Mouse (Mus musculus): ENCODE data around the gene Tshz2. TPM values are rescaled to one million over a fixed set of nuclear protein-coding genes. Genes with fewer than 3 reads are reported as not detected.
"Not testable (repeated sequence)": the region's sequence is repeated elsewhere in the genome, so short reads cannot be mapped to it uniquely, and the experiment has no call there.

Gene Tshz2
- polyA plus RNA-seq, 1 experiment from 2014 or later, result 36.3 TPM

DNA sequence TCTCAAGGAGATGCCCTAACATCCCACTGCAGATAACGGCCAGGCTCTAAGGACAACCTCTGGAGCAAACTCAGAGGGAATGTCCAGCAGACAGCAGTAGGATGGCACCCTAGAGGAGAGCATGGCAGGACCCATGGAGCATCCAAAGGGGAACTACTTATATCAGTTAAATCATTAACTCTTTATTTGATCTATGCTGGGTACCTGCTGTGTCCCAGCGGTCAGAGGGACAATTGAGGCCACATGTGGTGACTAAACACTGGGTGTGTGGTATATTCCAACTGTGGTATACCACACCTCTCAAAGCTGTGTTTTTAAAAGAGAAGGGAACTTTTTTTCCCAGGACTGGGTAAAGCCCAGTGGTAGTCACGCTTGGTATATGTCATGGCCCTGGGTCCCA is 134.5 kb downstream of the Tshz2 start:
- WGBS, result 58% methylated on average over 3 of the region's 3 CpGs
- Histone ChIP-seq H3K9ac (no peak overlapping the region), H3K27me3 (no peaks in the 10 kb centered on the region), H3K4me1 (replicated peaks) (no peaks in the 10 kb centered on the region), H3K9me3 (no peaks in the 10 kb centered on the region), H3K36me3 (no peaks in the 10 kb centered on the region), H3K27ac (replicated peaks) (no peak overlapping the region), H3K4me3 (no peak overlapping the region), H3K4me2 (no peak overlapping the region)
- no peak for ATAC-seq (ENCODE audit: low FRiP score, low read depth)

DNA sequence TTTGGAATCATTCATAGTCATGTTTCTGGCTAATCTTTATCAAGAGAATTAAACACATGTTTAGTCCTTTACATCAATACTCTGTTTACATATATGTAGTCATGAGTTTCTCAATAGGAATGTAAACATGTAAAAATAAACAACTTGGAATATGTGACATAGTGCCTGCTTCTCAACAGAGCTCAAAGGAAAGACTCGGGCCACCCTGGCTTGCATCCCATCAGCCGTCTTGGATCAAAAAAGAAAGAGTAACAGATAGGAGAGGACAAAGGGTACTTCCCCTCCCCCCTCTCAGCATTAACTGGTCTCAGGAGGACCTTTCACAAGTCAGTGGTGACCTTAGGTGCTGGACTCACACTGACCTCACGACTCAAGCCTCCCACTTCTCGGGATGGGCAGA is 142.3 kb downstream of the Tshz2 start:
- ATAC-seq (ENCODE audit: low FRiP score, low read depth), result no peak

DNA sequence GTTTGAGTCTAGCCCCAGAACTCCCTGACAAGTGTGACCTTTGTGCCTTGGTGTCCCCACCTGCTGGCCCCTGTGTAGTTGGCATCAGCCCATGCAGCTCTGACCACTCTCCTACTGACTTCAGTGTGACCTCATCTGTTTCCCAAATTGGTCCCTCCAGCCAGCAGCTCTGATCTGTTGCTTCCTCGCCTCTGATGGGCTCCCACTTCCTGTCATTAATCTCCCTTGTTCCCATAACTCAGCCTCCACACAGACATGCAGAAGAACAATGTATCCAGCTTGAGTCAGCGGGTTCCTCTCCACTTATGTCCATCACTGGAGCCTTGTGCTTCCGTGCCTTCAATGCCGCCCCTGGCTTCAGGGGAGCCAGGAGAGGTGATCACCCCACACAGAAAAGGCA is 144.4 kb downstream of the Tshz2 start:
- no peaks in the 10 kb centered on the region for H3K27me3 ChIP-seq
- H3K9ac ChIP-seq, result no peak overlapping the region
- WGBS, result 44% methylated on average over 4 of the region's 4 CpGs
- H3K9me3 ChIP-seq, result no peaks in the 10 kb centered on the region
- ATAC-seq (ENCODE audit: low FRiP score, low read depth), result no peak
- no peaks in the 10 kb centered on the region for H3K36me3 ChIP-seq
- H3K27ac ChIP-seq (replicated peaks), result no peak overlapping the region
- H3K4me1 ChIP-seq (replicated peaks), result peaks cover 15% of the 10 kb centered on the region
- no peak overlapping the region for H3K4me3 ChIP-seq
- no peak overlapping the region for H3K4me2 ChIP-seq

More for the DNA sequence above, 142.3 kb downstream of the Tshz2 start:
- Histone ChIP-seq H3K36me3 (no peaks in the 10 kb centered on the region), H3K9me3 (no peaks in the 10 kb centered on the region), H3K27ac (replicated peaks) (no peak overlapping the region), H3K4me2 (no peak overlapping the region), H3K4me1 (replicated peaks) (peaks cover 3% of the 10 kb centered on the region), H3K4me3 (no peak overlapping the region), H3K27me3 (no peaks in the 10 kb centered on the region), H3K9ac (no peak overlapping the region)
- 40% methylated on average over 4 of the region's 4 CpGs for WGBS

DNA sequence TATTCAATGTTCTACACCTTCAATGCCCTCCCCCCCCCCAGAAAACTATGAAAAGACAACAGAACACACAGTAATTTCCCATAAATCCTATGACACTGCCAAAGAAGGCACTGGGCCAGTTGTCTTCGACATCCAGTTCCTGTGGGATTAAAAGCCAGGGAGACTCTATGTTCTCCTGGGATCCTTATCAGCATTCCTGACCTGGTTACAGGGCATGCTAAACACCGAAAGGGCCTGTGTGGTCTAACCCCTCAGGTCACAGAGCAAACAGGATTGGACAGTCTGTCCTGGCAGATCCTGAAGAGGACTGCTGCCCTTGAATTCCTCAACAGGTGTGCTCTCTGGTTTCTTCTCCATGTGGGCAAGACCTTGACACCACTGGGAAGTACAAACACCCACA is 145.0 kb downstream of the Tshz2 start:
- Histone ChIP-seq H3K27ac (replicated peaks) (no peak overlapping the region), H3K4me3 (no peak overlapping the region), H3K9ac (no peak overlapping the region), H3K4me1 (replicated peaks) (peaks cover 15% of the 10 kb centered on the region), H3K27me3 (no peaks in the 10 kb centered on the region), H3K4me2 (no peak overlapping the region), H3K9me3 (no peaks in the 10 kb centered on the region), H3K36me3 (no peaks in the 10 kb centered on the region)
- ATAC-seq (ENCODE audit: low FRiP score, low read depth), result no peak
- WGBS, result 74% methylated on average over 2 of the region's 2 CpGs

DNA sequence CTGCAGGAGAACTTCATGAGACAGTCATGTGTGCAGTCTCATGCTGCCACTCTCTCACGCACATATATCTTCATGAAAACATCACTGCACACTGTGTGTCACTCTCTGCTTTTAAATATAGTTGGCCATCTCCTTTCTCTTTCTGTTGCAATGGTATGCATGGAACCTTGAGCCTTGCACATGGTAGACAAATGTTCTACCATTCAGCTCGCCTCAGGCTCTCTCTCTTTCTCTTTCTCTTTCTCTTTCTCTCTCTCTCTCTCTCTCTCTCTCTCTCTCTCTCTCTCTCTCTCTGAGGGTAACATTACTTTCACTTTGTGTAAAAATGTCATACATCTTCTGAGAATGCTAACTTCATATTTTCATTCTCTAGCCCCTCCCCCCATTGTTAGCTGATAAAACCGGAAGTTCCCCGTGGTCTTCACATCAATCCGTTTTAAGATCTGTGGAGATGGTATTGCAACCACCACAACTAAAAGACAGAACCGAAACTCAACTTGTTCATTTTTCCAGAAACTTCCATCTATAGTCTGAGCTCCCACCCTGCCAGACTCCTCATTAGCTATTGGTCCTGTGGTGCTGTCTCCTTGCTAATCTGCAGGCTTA is 146.0 kb downstream of the Tshz2 start:
- Histone ChIP-seq H3K4me1 (replicated peaks) (peaks cover 21% of the 10 kb centered on the region), H3K4me2 (no peak overlapping the region), H3K9me3 (no peaks in the 10 kb centered on the region), H3K9ac (no peak overlapping the region), H3K27ac (replicated peaks) (no peak overlapping the region), H3K4me3 (no peak overlapping the region), H3K27me3 (no peaks in the 10 kb centered on the region), H3K36me3 (no peaks in the 10 kb centered on the region)
- ATAC-seq (ENCODE audit: low FRiP score, low read depth), result no peak
- 93% methylated on average over 6 of the region's 6 CpGs for WGBS

DNA sequence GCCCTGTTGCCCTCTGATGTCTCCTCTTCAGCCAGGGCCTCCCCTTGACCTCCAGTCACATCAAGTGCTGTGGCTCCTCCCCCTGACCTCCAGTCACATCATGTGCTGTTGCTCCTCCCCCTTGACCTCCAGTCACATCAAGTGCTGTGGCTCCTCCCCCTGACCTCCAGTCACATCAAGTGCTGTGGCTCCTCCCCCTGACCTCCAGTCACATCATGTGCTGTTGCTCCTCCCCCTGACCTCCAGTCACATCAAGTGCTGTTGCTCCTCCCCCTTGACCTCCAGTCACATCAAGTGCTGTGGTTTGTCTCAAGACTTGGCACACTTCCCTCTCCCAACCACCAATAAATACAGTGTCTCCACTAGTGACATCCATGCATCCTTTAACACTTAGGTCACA is 148.9 kb downstream of the Tshz2 start:
- H3K4me2 ChIP-seq; H3K9me3 ChIP-seq; ATAC-seq (ENCODE audit: low FRiP score, low read depth); H3K27me3 ChIP-seq; H3K36me3 ChIP-seq; H3K4me3 ChIP-seq; H3K27ac ChIP-seq (replicated peaks); H3K9ac ChIP-seq: not testable (repeated sequence)
- peaks cover 24% of the 10 kb centered on the region for H3K4me1 ChIP-seq (replicated peaks)

DNA sequence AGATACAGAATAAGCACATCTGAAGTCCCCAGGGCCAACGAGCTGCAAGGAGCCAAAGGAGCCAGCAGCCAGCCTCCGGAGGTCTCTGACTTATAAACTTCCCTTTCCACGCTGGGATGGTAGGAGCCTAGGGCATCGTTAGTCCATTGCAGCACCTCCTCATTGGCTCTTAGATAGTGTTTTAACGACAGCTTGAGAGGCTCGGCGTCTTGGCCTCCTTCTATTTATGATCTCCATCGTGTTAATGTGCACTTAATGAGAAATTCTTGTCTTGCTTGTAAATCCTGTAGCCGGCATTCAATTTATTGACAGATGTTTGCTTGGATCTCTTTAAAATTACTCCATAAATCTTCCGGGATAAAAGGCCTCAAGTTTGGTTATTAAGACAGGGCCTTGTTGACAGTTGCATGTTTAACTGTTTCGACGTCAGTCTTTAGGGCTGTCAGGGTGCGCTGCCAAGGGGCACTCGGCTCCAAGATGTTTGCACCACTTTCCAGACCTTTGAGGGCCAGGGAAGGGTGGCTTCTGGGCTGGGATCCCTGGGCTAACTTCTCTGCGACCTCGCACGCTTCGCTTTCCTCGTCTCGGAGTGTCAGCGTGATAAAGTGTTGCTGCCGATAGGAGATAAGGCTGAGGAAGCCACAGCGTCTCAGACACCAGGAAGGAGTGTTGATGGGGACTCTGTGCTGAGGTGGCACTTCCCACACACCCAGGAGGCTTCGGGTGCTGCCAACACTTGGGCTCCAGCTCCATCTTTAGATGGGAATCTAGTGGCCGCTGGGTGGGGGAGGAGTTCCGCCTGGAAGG is 150.3 kb downstream of the Tshz2 start:
- Histone ChIP-seq H3K4me3 (no peak overlapping the region), H3K9ac (no peak overlapping the region), H3K4me1 (replicated peaks) (peaks cover 36% of the 10 kb centered on the region), H3K4me2 (no peak overlapping the region), H3K9me3 (no peaks in the 10 kb centered on the region), H3K27ac (replicated peaks) (no peak overlapping the region), H3K27me3 (no peaks in the 10 kb centered on the region), H3K36me3 (no peaks in the 10 kb centered on the region)
- no peak for ATAC-seq (ENCODE audit: low FRiP score, low read depth)
- 75% methylated on average over 26 of the region's 26 CpGs for WGBS

DNA sequence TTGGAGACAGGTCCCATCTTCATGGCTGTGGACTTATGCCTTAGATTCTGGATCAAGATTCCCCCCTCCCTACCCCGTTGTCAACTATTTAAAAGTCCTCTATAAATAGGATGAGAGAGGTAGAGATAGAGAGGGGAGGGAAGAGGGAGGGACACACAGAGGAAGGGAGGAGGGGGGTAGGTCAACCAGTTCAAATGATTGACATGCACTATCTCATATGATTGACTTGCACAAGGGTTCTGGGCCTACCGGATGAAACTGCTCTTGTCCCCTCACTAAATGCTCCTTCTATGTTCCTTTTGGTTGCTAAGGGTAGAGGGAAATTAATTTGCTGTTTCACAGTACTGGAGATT is 150.8 kb downstream of the Tshz2 start:
- no peak for ATAC-seq (ENCODE audit: low FRiP score, low read depth)
- no peak overlapping the region for H3K4me2 ChIP-seq
- H3K36me3 ChIP-seq, result no peaks in the 10 kb centered on the region
- H3K4me1 ChIP-seq (replicated peaks), result peaks cover 36% of the 10 kb centered on the region
- H3K9me3 ChIP-seq, result no peaks in the 10 kb centered on the region
- 90% methylated on average over 2 of the region's 2 CpGs for WGBS
- no peak overlapping the region for H3K27ac ChIP-seq (replicated peaks)
- no peak overlapping the region for H3K9ac ChIP-seq
- no peaks in the 10 kb centered on the region for H3K27me3 ChIP-seq
- H3K4me3 ChIP-seq, result no peak overlapping the region

DNA sequence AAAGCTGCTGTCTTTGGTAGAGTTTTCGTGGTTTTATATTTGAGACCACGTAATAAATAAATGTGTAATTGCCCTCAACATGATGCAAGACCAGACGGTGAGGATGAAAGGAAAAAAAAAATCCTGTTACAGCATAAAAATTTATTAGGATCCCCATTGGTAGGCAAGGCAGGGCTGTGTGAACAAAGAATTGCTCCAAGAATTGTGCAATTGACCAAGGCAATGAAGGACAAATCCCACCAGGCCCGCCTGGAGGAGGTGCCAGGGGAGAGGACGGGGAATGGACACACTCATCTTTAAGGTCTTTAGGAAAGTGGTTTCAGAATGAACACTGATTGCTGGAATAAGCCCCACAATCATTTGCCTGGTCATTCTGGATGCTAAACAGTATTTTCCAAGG is 154.6 kb downstream of the Tshz2 start:
- Histone ChIP-seq H3K27me3 (no peaks in the 10 kb centered on the region), H3K36me3 (no peaks in the 10 kb centered on the region), H3K4me1 (replicated peaks) (peaks cover 37% of the 10 kb centered on the region), H3K9me3 (no peaks in the 10 kb centered on the region), H3K4me3 (no peak overlapping the region), H3K9ac (no peak overlapping the region), H3K27ac (replicated peaks) (no peak overlapping the region), H3K4me2 (no peak overlapping the region)
- no peak for ATAC-seq (ENCODE audit: low FRiP score, low read depth)
- WGBS, result 67% methylated on average over 5 of the region's 5 CpGs

DNA sequence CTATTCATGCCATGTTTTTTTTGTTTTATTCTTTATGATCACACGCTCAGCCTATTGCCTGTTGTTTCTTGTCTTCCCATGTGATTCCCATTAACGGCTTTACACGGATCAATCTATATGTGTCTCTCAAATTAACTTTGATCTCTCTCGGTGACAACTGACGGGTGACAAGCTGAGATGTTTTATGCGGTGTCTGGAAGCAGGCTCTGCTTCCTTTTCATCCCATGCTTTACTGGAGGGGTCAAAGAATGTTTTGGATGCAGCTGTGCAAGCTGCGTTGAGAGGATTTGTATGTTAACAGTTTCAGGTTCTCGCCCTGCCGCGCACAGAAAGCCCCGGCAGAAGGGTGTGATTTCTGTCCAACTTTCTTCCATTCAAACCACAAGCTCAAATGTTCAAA is 155.1 kb downstream of the Tshz2 start:
- no peak overlapping the region for H3K9ac ChIP-seq
- ATAC-seq (ENCODE audit: low FRiP score, low read depth), result no peak
- no peak overlapping the region for H3K4me3 ChIP-seq
- no peaks in the 10 kb centered on the region for H3K27me3 ChIP-seq
- H3K36me3 ChIP-seq, result no peaks in the 10 kb centered on the region
- 51% methylated on average over 11 of the region's 11 CpGs for WGBS
- H3K9me3 ChIP-seq, result no peaks in the 10 kb centered on the region
- peaks cover 42% of the 10 kb centered on the region for H3K4me1 ChIP-seq (replicated peaks)
- no peak overlapping the region for H3K4me2 ChIP-seq
- H3K27ac ChIP-seq (replicated peaks), result no peak overlapping the region

DNA sequence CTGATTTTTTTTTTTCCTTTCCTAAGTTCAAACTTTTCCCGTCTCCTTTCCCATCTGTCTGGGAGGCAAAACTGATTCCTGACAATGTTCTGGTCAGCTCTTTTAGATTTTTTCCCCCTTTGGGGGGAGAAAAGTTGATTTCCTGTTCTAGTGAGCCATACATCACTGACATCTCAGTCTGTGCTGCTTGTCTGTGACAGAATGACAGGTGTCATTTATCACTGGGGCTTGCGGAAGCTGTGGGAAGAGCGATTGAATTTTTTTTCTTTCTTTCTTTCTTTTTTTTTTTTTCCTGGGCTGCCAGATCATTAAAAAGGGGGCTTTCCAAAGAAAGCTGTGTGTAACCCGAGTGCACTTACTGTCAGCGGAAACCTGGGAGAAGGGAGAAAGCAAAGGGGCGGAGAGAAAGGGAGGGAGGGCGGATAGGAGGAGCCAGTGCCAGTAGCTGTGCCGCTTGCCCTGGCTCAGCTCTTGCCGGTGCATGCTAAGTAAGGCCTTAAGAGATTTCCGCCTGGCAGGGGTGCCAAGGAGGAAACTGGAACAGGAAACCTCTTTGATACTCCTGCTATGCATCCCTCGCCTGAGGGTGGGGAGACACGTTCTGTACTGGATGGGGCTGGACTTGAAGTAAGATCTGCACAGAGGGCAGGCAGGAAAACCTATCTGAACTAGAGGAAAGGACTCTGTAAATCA is 157.8 kb downstream of the Tshz2 start:
- Histone ChIP-seq H3K4me2 (peak overlapping the region; percentile 57), H3K9ac (peak overlapping the region; percentile 33; the same call in 1 of the 2 replicates)
- 4% methylated on average over 12 of the region's 12 CpGs for WGBS

DNA sequence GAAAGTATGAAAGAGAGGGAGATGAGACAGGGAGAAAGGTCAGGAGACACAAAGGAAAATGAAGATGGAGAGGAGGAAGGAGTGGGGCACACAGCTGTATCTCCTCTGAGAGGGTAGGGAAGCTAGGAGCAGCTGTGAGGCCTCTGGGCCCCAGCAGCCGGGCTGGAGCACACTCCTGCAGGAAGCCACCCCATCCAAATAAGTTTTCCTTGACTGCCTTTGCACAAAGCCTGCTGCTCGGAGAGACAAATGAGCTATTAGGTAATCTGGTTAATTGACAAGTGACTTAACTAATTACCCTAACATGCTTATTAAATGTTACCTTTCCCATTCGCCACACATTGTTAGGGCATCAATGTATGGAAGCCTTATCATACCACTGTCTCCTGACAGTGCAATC is 159.9 kb downstream of the Tshz2 start:
- Histone ChIP-seq H3K27me3 (no peaks in the 10 kb centered on the region), H3K27ac (replicated peaks) (peak overlapping the region; percentile 54; the same call in 1 of the 2 replicates), H3K9me3 (no peaks in the 10 kb centered on the region), H3K4me1 (replicated peaks) (peaks cover 29% of the 10 kb centered on the region), H3K4me3 (no peak overlapping the region), H3K9ac (no peak overlapping the region), H3K36me3 (no peaks in the 10 kb centered on the region), H3K4me2 (no peak overlapping the region)
- no peak for ATAC-seq (ENCODE audit: low FRiP score, low read depth)
- WGBS, result 24% methylated on average over 3 of the region's 3 CpGs

More for the DNA sequence above, 157.8 kb downstream of the Tshz2 start:
- peak overlapping the region; percentile 65 for H3K27ac ChIP-seq (replicated peaks)
- H3K9me3 ChIP-seq, result no peaks in the 10 kb centered on the region
- peak; percentile 82 for ATAC-seq (ENCODE audit: low FRiP score, low read depth)
- peak overlapping the region; percentile 25 for H3K4me3 ChIP-seq
- H3K36me3 ChIP-seq, result no peaks in the 10 kb centered on the region
- peaks cover 37% of the 10 kb centered on the region for H3K4me1 ChIP-seq (replicated peaks)
- H3K27me3 ChIP-seq, result no peaks in the 10 kb centered on the region
